Mouse (Mus musculus) kidney, embryonic 14.5 days (tissue): ENCODE results near the gene Gm5294. TPM values are rescaled to one million over a fixed set of nuclear protein-coding genes. Genes with fewer than 3 reads are reported as not detected.
A peak's percentile ranks its signal among the peaks of the same experiment; 100 is the strongest.

Experiments used
- ATAC-seq: fragments of 200-750 bp; cut with Nextera tagmentation; 2 replicates; pipeline ENCODE4 v1.8.0; 2017; ENCODE audit warnings: moderate number of reproducible peaks, mild to moderate bottlenecking, moderate TSS enrichment, moderate library complexity; ENCODE audit not compliant: low FRiP score, low TSS enrichment
- H3K27ac ChIP-seq: fragments of 300-500 bp; sonication (generic); 2 replicates; pipeline ENCODE4 v1.5.1; 2014; ENCODE audit warnings: low read depth, mild to moderate bottlenecking, low read length, moderate library complexity, mixed read lengths
- H3K27me3 ChIP-seq: fragments of 300-500 bp; sonication (generic); 2 replicates; pipeline ENCODE4 v1.6.1; 2014; ENCODE audit warnings: mild to moderate bottlenecking, low read length; ENCODE audit not compliant: control insufficient read depth, insufficient read depth
- H3K36me3 ChIP-seq: fragments of 300-500 bp; sonication (generic); 2 replicates; pipeline ENCODE4 v1.6.1; 2014; ENCODE audit warnings: low read length, mixed read lengths; ENCODE audit not compliant: control insufficient read depth, insufficient read depth
- H3K4me1 ChIP-seq: fragments of 300-500 bp; sonication (generic); 2 replicates; pipeline ENCODE4 v1.6.1; 2014; ENCODE audit warnings: low read length, mixed read lengths; ENCODE audit not compliant: control insufficient read depth, insufficient read depth
- H3K4me2 ChIP-seq: fragments of 300-500 bp; sonication (generic); replicated peaks from 2 replicates; pipeline ENCODE4 v1.6.1; 2014; ENCODE audit warnings: low read depth, mild to moderate bottlenecking, low read length
- H3K4me3 ChIP-seq: fragments of 300-500 bp; sonication (generic); 2 replicates; pipeline ENCODE4 v1.5.1; 2014; ENCODE audit warnings: mild to moderate bottlenecking, low read length
- H3K9ac ChIP-seq: fragments of 300-500 bp; sonication (generic); 2 replicates; pipeline ENCODE4 v1.6.1; 2014; ENCODE audit warnings: low read depth, mild to moderate bottlenecking, low read length, moderate library complexity
- H3K9me3 ChIP-seq: fragments of 300-500 bp; sonication (generic); 2 replicates; pipeline ENCODE4 v1.6.1; 2016; ENCODE audit warnings: low read length; ENCODE audit not compliant: control insufficient read depth
- WGBS: fragments of 180-500 bp; shearing (Covaris S2); extraction: QIAGEN DNeasy Blood & Tissue Kit; methylation state at CpG from one replicate; pipeline ENCODE4 v1.1.7; 2014; 5-methylcytosine and 5-hydroxymethylcytosine counted together
- polyA plus RNA-seq: library from polyadenylated mRNA; unstranded; fragments of >200 nt; fragmentation: Nextera tagmentation; extraction: Ambion mirVana; gene quantifications from 2 replicates; pipeline ENCODE4 v1.2.1, GENCODE M21; 2014

Gene Gm5294
- polyA plus RNA-seq = not detected in 2 replicates

DNA sequence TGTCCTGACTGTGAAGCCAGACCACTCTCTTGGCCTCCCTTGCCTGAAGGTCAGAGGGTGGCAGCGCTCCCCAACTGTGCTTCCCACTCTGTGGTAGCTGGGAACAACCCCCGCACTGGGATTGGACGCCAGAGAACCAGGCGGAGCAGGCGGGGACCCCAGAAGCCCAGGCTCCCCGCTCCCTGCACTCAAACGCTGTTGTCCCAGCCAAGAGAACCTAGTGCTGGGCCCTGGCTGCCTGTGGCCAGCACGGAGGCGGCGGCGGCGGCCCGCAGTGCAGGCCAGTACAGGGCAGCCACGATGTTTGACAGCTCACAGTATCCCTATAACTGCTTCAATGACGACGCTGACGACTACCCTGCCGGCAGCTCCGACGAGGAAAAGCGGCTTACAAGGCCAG lies at the start of gene Gm5294:
Gm5294 (plus strand) TSS at position 301 of the 400 bp plus-strand sequence.
- Histone ChIP-seq H3K4me3 (peak within 1 kb of the TSS; percentile 36), H3K9ac (0 out of 2 replicates have a peak within 1 kb of the TSS, but pooled peaks have one; percentile 2), H3K4me2 (peak within 1 kb of the TSS; percentile 53), H3K27ac (no peak within 1 kb of the TSS), H3K27me3 (peaks cover 41% of the 10 kb centered on the region), H3K4me1 (peaks cover 6% of the 10 kb centered on the region), H3K36me3 (no peaks in the 10 kb centered on the region), H3K9me3 (no peaks in the 10 kb centered on the region)
- 4% methylated on average over 19 of the region's 21 CpGs for WGBS
- ATAC-seq = peak; percentile 30; the same call in 1 of the 2 replicates

GRCm38 (mm10) chr5:138775096-138775495 lies 44.8 kb upstream of the Gm5294 start:
- ATAC-seq = no peak
- no peaks in the 10 kb centered on the region; the same call in 1 of the 2 replicates for H3K36me3 ChIP-seq
- H3K27me3 ChIP-seq = no peaks in the 10 kb centered on the region
- no peak overlapping the region for H3K4me3 ChIP-seq
- no peak overlapping the region for H3K4me2 ChIP-seq
- H3K9me3 ChIP-seq = no peaks in the 10 kb centered on the region
- peaks cover 5% of the 10 kb centered on the region; the same call in 1 of the 2 replicates for H3K4me1 ChIP-seq
- no peak overlapping the region for H3K27ac ChIP-seq
- 93% methylated on average over 5 of the region's 5 CpGs for WGBS
- no peak overlapping the region for H3K9ac ChIP-seq

GRCm38 (mm10) chr5:138776346-138776745 lies 43.5 kb upstream of the Gm5294 start:
- Histone ChIP-seq H3K4me3 (no peak overlapping the region), H3K27me3 (no peaks in the 10 kb centered on the region), H3K27ac (no peak overlapping the region), H3K4me1 (peaks cover 5% of the 10 kb centered on the region; the same call in 1 of the 2 replicates), H3K9me3 (no peaks in the 10 kb centered on the region), H3K4me2 (no peak overlapping the region), H3K9ac (no peak overlapping the region), H3K36me3 (no peaks in the 10 kb centered on the region; the same call in 1 of the 2 replicates)
- no peak for ATAC-seq
- WGBS = 87% methylated on average over 1 of the region's 1 CpGs

- Histone ChIP-seq H3K4me2 (no peak overlapping the region), H3K9ac (no peak overlapping the region), H3K27me3 (no peaks in the 10 kb centered on the region), H3K4me1 (peaks cover 5% of the 10 kb centered on the region; the same call in 1 of the 2 replicates), H3K4me3 (no peak overlapping the region), H3K36me3 (no peaks in the 10 kb centered on the region; the same call in 1 of the 2 replicates), H3K9me3 (no peaks in the 10 kb centered on the region), H3K27ac (no peak overlapping the region)
- 42% methylated on average over 9 of the region's 9 CpGs for WGBS
- ATAC-seq = peak; percentile 75; the same call in 1 of the 2 replicates
Observed at GRCm38 (mm10) chr5:138778731-138779463, 41.0 kb upstream of the Gm5294 start.

DNA sequence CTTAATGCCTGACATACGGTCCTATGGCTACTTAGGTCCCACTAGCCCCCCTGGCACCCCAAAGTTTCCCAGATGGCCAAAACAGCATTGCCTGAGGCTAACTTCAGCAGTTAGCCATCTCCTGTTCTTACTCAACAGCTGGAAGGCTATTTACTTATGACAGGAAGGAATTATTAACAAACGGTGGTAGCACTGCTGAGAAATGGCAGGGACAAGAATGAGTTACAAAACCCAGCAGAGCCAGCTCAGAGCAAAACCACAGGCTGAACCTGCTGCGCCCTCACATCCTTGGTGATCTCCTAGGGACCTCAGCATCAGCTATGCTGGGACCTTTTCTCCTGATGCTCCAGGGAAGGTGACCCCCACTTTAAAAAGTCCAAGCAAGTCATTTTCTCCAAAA lies 40.2 kb upstream of the Gm5294 start:
- no peaks in the 10 kb centered on the region for H3K9me3 ChIP-seq
- no peak for ATAC-seq
- WGBS = 64% methylated on average over 3 of the region's 3 CpGs
- H3K9ac ChIP-seq = no peak overlapping the region
- no peaks in the 10 kb centered on the region for H3K27me3 ChIP-seq
- peaks cover 5% of the 10 kb centered on the region; the same call in 1 of the 2 replicates for H3K4me1 ChIP-seq
- no peak overlapping the region for H3K4me3 ChIP-seq
- no peak overlapping the region for H3K27ac ChIP-seq
- no peaks in the 10 kb centered on the region; the same call in 1 of the 2 replicates for H3K36me3 ChIP-seq
- no peak overlapping the region for H3K4me2 ChIP-seq

- no peak overlapping the region for H3K27ac ChIP-seq
- no peaks in the 10 kb centered on the region for H3K27me3 ChIP-seq
- H3K4me2 ChIP-seq = no peak overlapping the region
- H3K4me1 ChIP-seq = peaks cover 5% of the 10 kb centered on the region
- no peak for ATAC-seq
- no peak overlapping the region for H3K4me3 ChIP-seq
- no peak overlapping the region for H3K9ac ChIP-seq
- WGBS = 100% methylated on average over 1 of the region's 1 CpGs
- H3K36me3 ChIP-seq = no peaks in the 10 kb centered on the region
- no peaks in the 10 kb centered on the region for H3K9me3 ChIP-seq
Observed at GRCm38 (mm10) chr5:138782697-138783096, 37.2 kb upstream of the Gm5294 start.

DNA sequence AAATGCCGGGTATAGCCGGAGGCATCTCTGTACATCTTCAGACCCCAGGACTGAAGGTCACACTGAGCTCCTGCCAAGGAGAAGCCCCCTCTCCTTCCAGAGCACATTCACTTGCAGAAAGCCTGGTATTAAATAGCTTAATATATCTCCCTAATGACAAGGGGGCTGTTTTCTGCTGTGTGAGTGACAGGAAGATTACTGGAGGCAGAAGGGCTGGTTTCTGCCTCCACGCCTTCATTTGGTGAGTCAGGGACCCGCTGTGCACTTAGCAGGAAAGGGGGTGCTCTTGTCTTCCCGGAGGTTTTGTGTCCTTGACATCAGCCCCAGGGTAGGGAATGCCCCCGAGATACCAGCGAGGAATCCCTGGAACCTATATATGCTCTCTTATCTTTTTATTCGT lies 36.7 kb upstream of the Gm5294 start:
- Histone ChIP-seq H3K9me3 (no peaks in the 10 kb centered on the region), H3K27ac (no peak overlapping the region), H3K36me3 (no peaks in the 10 kb centered on the region), H3K27me3 (no peaks in the 10 kb centered on the region), H3K4me1 (peaks cover 5% of the 10 kb centered on the region), H3K4me3 (no peak overlapping the region), H3K9ac (no peak overlapping the region), H3K4me2 (no peak overlapping the region)
- ATAC-seq = no peak
- 57% methylated on average over 8 of the region's 8 CpGs for WGBS

DNA sequence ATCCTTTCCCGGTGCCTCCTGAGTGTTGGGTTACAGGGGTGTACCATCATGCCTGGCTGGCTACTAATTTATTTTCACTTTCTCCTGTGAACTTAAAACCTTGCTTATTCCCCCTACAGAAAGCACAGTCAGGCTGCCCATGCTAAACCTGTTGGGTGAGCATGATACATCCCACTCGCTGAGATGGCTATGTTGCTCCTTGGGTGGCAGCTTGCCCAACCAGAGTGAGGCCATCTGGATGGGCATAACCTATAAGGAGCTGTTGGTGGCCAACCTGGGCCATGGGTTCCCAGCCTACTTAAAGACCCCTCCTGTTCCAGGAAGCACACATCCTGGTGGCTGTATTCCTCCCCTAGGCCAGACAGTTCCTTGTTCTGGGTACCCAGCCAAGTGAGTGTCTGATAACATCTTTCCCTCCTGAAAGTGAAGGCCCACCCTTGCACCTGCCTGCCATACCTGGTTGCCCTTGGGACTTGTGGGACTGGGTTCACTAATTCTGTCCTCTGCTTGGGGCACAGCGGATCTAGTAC lies 33.8 kb upstream of the Gm5294 start:
- WGBS = 61% methylated on average over 3 of the region's 3 CpGs
- no peak overlapping the region for H3K4me2 ChIP-seq
- H3K9me3 ChIP-seq = no peaks in the 10 kb centered on the region
- no peak for ATAC-seq
- no peaks in the 10 kb centered on the region for H3K27me3 ChIP-seq
- no peak overlapping the region for H3K4me3 ChIP-seq
- peak overlapping the region; percentile 6; the same call in 1 of the 2 replicates for H3K27ac ChIP-seq
- H3K36me3 ChIP-seq = no peaks in the 10 kb centered on the region
- peaks cover 8% of the 10 kb centered on the region; the same call in 1 of the 2 replicates for H3K4me1 ChIP-seq
- H3K9ac ChIP-seq = no peak overlapping the region

- no peaks in the 10 kb centered on the region for H3K27me3 ChIP-seq
- no peak overlapping the region for H3K4me3 ChIP-seq
- H3K4me2 ChIP-seq = no peak overlapping the region
- H3K9me3 ChIP-seq = no peaks in the 10 kb centered on the region
- WGBS = 71% methylated on average over 7 of the region's 7 CpGs
- H3K36me3 ChIP-seq = no peaks in the 10 kb centered on the region
- H3K4me1 ChIP-seq = peaks cover 8% of the 10 kb centered on the region; the same call in 1 of the 2 replicates
- H3K27ac ChIP-seq = no peak overlapping the region
- no peak for ATAC-seq
- H3K9ac ChIP-seq = no peak overlapping the region
Observed at GRCm38 (mm10) chr5:138787648-138788047, 32.2 kb upstream of the Gm5294 start.
